Mouse (Mus musculus) midbrain, embryonic 11.5 days (tissue): ENCODE measurements around the gene Trp63. TPM values are rescaled to one million over a fixed set of nuclear protein-coding genes. Genes with fewer than 3 reads are reported as not detected.

Experiments used
- ATAC-seq: fragments of 200-750 bp; cut with Nextera tagmentation; 2 replicates; pipeline ENCODE4 v1.8.0; 2017; ENCODE audit warnings: moderate TSS enrichment, moderate library complexity; ENCODE audit not compliant: low FRiP score
- DNase-seq: peaks from one replicate; pipeline ENCODE4 v3.0.0; 2015; ENCODE audit warnings: low spot score; ENCODE audit errors: missing footprints
- H3K27ac ChIP-seq: fragments of 300-500 bp; sonication (generic); 2 replicates; pipeline ENCODE4 v1.5.1; 2014; ENCODE audit warnings: low read depth, low read length
- H3K27me3 ChIP-seq: fragments of 300-500 bp; sonication (generic); 2 replicates; pipeline ENCODE4 v1.6.1; 2014; ENCODE audit warnings: mild to moderate bottlenecking, low read length, moderate library complexity, mixed read lengths; ENCODE audit not compliant: control insufficient read depth, insufficient read depth
- H3K36me3 ChIP-seq: fragments of 300-500 bp; sonication (generic); 2 replicates; pipeline ENCODE4 v1.6.1; 2014; ENCODE audit warnings: mild to moderate bottlenecking, low read length, moderate library complexity, mixed read lengths; ENCODE audit not compliant: control insufficient read depth, insufficient read depth
- H3K4me1 ChIP-seq: fragments of 300-500 bp; sonication (generic); 2 replicates; pipeline ENCODE4 v1.6.1; 2014; ENCODE audit warnings: low read length; ENCODE audit not compliant: control insufficient read depth, insufficient read depth
- H3K4me2 ChIP-seq: fragments of 300-500 bp; sonication (generic); 2 replicates; pipeline ENCODE4 v1.6.1; 2014; ENCODE audit warnings: mild to moderate bottlenecking, moderate library complexity
- H3K4me3 ChIP-seq: fragments of 300-500 bp; sonication (generic); 2 replicates; pipeline ENCODE4 v1.5.1; 2014; ENCODE audit warnings: low read depth, low read length
- H3K9ac ChIP-seq: fragments of 300-500 bp; sonication (generic); 2 replicates; pipeline ENCODE4 v1.6.1; 2014; ENCODE audit warnings: low read length
- H3K9me3 ChIP-seq: fragments of 300-500 bp; sonication (generic); 2 replicates; pipeline ENCODE4 v1.6.1; 2016; ENCODE audit warnings: low read length; ENCODE audit not compliant: control insufficient read depth
- WGBS: fragments of 180-500 bp; shearing (Covaris S2); extraction: QIAGEN DNeasy Blood & Tissue Kit; methylation state at CpG from one replicate; pipeline ENCODE4 v1.1.7; 2014; 5-methylcytosine and 5-hydroxymethylcytosine counted together
- polyA plus RNA-seq: library from polyadenylated mRNA; unstranded; fragments of >200 nt; fragmentation: Nextera tagmentation; extraction: Ambion mirVana; gene quantifications from 2 replicates; pipeline ENCODE4 v1.2.1, GENCODE M21; 2014

The Trp63 gene
- polyA plus RNA-seq, 1 experiment from 2014 or later, result 2.1 TPM

DNA sequence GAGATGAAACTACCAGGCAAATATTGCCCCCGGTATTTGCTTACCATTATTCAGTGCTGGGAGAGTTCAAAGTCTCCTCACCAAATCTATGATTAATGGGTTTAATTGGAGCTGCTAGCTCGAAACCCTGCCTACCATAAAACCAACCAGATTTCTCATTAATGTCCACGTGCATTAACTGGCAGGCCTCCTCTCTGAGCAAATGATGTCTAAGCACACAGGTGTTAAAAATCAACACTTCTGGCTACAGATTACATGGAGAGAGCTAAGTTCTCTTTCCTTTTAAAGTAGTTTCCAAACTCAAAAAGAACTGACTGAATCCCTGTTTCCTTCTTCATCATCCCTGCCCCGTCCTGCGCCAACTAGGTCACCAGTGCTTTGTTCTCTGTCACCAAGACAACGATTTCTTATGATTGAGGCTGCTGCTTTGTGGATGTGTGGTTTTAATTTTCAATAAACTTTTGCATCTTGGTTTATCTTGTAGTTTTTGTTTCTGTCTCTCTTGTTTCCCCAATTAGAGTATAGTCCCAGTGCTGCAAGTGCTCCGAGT is 193.9 kb downstream of the Trp63 start:
- no peak overlapping the region for H3K27ac ChIP-seq
- H3K36me3 ChIP-seq, result no peaks in the 10 kb centered on the region
- H3K4me1 ChIP-seq, result no peaks in the 10 kb centered on the region
- no peak overlapping the region for H3K9ac ChIP-seq
- DNase-seq (no peak), ATAC-seq (no peak)
- no peak overlapping the region for H3K4me2 ChIP-seq
- 86% methylated on average over 7 of the region's 7 CpGs for WGBS
- H3K4me3 ChIP-seq, result no peak overlapping the region
- no peaks in the 10 kb centered on the region for H3K9me3 ChIP-seq
- H3K27me3 ChIP-seq, result no peaks in the 10 kb centered on the region

- Histone ChIP-seq H3K27me3 (no peaks in the 10 kb centered on the region), H3K4me2 (no peak overlapping the region), H3K27ac (no peak overlapping the region), H3K4me3 (no peak overlapping the region), H3K36me3 (no peaks in the 10 kb centered on the region), H3K9ac (no peak overlapping the region), H3K9me3 (no peaks in the 10 kb centered on the region), H3K4me1 (no peaks in the 10 kb centered on the region)
- DNase-seq (no peak), ATAC-seq (no peak)
Measured at GRCm38 (mm10) chr16:25878116-25878515, 194.6 kb downstream of the Trp63 start.

DNA sequence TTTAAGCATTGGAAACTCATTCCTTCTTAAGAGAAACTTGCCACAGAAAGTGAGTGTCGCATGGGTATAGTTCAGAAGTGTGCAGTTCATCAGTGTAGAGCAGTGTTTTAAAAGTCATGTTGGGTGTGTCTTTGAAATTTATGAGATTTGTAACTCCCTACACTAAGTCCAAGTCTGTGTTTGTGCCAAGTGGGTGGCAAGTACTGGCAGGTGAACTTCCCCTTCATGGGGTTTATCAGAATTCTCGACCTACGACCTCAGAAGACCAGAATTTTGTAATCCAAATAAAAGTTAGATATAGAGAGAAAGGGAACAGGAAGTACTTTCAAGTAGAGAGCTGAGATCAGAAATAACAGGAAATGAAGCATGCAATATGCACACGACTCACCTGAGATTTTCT is 215.5 kb downstream of the Trp63 start:
- Histone ChIP-seq H3K9ac (no peak overlapping the region), H3K4me3 (no peak overlapping the region), H3K27me3 (no peaks in the 10 kb centered on the region), H3K27ac (no peak overlapping the region), H3K9me3 (no peaks in the 10 kb centered on the region), H3K36me3 (no peaks in the 10 kb centered on the region), H3K4me1 (no peaks in the 10 kb centered on the region), H3K4me2 (no peak overlapping the region)
- ATAC-seq, result no peak
- no peak for DNase-seq
- WGBS, result 86% methylated on average over 4 of the region's 4 CpGs

DNA sequence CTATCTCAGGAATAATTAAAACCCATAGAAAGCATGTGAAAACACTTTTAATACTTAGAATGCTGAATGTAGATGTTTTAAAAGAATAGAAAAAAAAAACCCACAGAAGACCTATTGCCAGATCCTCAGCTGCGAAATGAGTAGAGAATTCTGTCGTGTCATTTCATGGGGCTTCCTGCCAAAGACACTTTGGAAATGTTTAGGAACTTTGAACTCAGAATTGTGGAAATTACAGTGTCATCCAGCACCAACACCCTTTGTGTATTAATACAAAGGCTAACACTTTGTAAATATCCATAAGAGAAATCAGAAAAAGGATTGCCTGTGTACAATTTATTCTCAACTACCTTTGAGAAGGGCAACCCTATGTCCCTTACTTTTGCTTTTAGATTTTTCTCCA is 216.1 kb downstream of the Trp63 start:
- Histone ChIP-seq H3K9ac (no peak overlapping the region), H3K4me1 (no peaks in the 10 kb centered on the region), H3K4me2 (no peak overlapping the region), H3K27me3 (no peaks in the 10 kb centered on the region), H3K36me3 (no peaks in the 10 kb centered on the region), H3K27ac (no peak overlapping the region), H3K4me3 (no peak overlapping the region), H3K9me3 (no peaks in the 10 kb centered on the region)
- DNase-seq (no peak), ATAC-seq (no peak)
- WGBS, result 90% methylated on average over 2 of the region's 2 CpGs

DNA sequence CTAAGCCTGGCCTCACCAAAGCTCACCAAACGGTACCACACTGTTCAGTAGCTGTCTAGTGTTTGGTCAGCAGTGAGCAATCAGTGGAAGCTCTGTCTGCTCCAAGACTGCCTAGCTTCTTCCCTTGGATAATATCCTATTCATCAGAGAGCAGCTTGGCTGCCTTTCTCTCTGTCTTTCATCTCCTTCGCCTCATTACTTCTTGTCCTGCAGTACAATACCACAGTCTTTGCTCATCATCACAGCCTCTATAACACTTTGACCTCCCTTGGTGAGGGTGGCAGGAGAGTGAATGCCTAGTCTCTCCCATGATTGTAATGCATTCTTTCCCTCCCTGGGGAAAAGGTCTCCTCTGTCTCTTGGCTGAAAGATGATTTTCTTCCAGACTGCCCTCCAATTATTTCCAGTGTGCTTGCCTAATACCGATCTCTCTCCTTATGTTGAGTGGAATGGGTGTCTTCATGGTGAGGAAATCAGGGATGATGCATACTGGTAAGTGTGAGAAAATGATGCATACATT is 216.9 kb downstream of the Trp63 start:
- ATAC-seq, result no peak
- Histone ChIP-seq H3K4me1 (no peaks in the 10 kb centered on the region), H3K9ac (no peak overlapping the region), H3K27ac (no peak overlapping the region), H3K4me3 (no peak overlapping the region), H3K4me2 (no peak overlapping the region), H3K36me3 (no peaks in the 10 kb centered on the region), H3K9me3 (no peaks in the 10 kb centered on the region), H3K27me3 (no peaks in the 10 kb centered on the region)
- 59% methylated on average over 3 of the region's 3 CpGs for WGBS
- no peak for DNase-seq

DNA sequence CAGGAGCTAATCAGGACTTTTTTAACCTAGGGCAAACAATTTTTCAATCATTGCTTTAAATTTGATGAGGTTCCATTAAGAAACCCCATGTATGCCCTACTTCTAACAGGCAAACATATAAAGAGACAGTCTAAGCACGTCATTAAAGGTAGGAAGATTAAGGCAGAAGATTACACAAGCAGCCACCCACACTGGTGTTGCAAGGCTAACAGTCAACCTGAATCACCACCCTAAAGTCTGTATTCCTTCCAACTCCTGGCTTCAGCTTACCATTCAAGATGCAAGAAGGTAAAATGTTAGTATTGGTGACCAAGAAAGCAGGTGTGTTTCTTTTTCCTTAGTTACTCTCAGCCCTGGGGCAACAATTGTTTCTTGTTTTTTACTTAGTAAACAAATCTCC is 228.6 kb downstream of the Trp63 start:
- DNase-seq, result no peak
- H3K27ac ChIP-seq, result no peak overlapping the region
- H3K4me1 ChIP-seq, result no peaks in the 10 kb centered on the region
- H3K9me3 ChIP-seq, result no peaks in the 10 kb centered on the region
- ATAC-seq, result no peak
- H3K9ac ChIP-seq, result no peak overlapping the region
- H3K27me3 ChIP-seq, result no peaks in the 10 kb centered on the region
- H3K4me2 ChIP-seq, result no peak overlapping the region
- 72% methylated on average over 1 of the region's 1 CpGs for whole genome bisulfite sequencing
- no peaks in the 10 kb centered on the region for H3K36me3 ChIP-seq
- no peak overlapping the region for H3K4me3 ChIP-seq

- Histone ChIP-seq H3K27me3 (no peaks in the 10 kb centered on the region), H3K9me3 (no peaks in the 10 kb centered on the region), H3K4me1 (no peaks in the 10 kb centered on the region), H3K36me3 (no peaks in the 10 kb centered on the region), H3K27ac (no peak overlapping the region), H3K9ac (no peak overlapping the region), H3K4me2 (no peak overlapping the region), H3K4me3 (no peak overlapping the region)
- 81% methylated on average over 2 of the region's 2 CpGs for WGBS
- ATAC-seq (no peak), DNase-seq (no peak)
Measured at GRCm38 (mm10) chr16:25934181-25934580, 250.6 kb downstream of the Trp63 start.
